Mouse (Mus musculus) bone marrow macrophage, adult 2 months (primary cell): ENCODE measurements around the gene Zfp286.

Experiments used
- CTCF ChIP-seq: IDR thresholded peaks from 2 replicates; pipeline ENCODE4 v1.5.1; 2012; ENCODE audit warnings: low read depth, mild to moderate bottlenecking, low read length, moderate library complexity
- POLR2A ChIP-seq: IDR thresholded peaks from 2 replicates; pipeline ENCODE4 v1.6.1; 2012; ENCODE audit warnings: mild to moderate bottlenecking, low read depth, low read length, borderline replicate concordance

DNA sequence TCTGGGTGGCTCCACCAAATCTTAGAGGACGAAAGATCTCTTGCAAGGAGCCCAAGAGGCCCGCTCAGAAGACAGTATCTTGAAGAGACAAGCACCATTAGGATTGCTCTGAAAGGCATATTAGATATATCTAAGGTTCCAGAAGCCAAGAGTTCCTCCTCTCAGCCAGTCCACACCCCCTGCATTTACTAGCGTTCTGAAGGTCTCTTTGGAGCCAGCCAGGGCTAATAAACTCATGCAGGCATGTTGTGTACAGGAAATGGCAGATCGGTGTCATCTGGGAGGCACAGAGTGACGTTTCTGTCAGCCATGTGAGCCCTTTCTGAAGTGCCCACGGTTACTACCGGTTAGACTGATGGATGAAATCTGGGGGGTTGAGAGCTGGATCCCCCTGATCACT, 34.9 kb upstream of the Zfp286 start:
- no peak for TF ChIP-seq CTCF
- TF ChIP-seq POLR2A = no peak
